Mouse (Mus musculus) megakaryocyte, adult 5-6 weeks (primary cell): Measurements from ENCODE around the gene Vmn2r72. TPM values are rescaled to one million over a fixed set of nuclear protein-coding genes. Genes with fewer than 3 reads are reported as not detected.

Source experiments
- ATAC-seq: 2 replicates; pipeline ENCODE4 v1.8.0; 2016; ENCODE audit warnings: mild to moderate bottlenecking, inconsistent platforms; ENCODE audit not compliant: poor library complexity, severe bottlenecking
- total RNA-seq, 2 experiments: library from RNA; stranded (forward) in 1 of 2; stranded (reverse) in 1 of 2; fragments of 153-499, 151-499 nt in 1 of 2; fragments of 221-1000, 200-1000 nt in 1 of 2; gene quantifications; 2 replicates each; pipeline versions ENCODE4 v1.2.3 to v1.2.4; 2015 to 2017

Vmn2r72 gene
- total RNA-seq (2015) (not detected in 2 replicates), total RNA-seq (2017) (not detected in 2 replicates)

- no peak for ATAC-seq
Observed at GRCm38 (mm10) chr7:85754997-85755396, at the start of gene Vmn2r72. Gene Vmn2r72 (minus strand): TSS chr7:85755097.

Other genes with a start within 250 kb of the Vmn2r72 start
- not detected in 2 replicates for gene Vmn2r71, start 192.0 kb downstream of the Vmn2r72 start, total RNA-seq (2015)
- not detected in 2 replicates for gene Vmn2r71, start 192.0 kb downstream of the Vmn2r72 start, total RNA-seq (2017)
- not detected in 2 replicates for gene Vmn2r70, start 185.9 kb downstream of the Vmn2r72 start, total RNA-seq (2015)
- under 0.01 TPM in 1 of 2 replicates, not detected in the other for gene Vmn2r70, start 185.9 kb downstream of the Vmn2r72 start, total RNA-seq (2017)
- not detected in 2 replicates for gene Vmn2r73, start 121.2 kb upstream of the Vmn2r72 start, total RNA-seq (2015)
- not detected in 2 replicates for gene Vmn2r73, start 121.2 kb upstream of the Vmn2r72 start, total RNA-seq (2017)
- gene Vmn2r74, start 206.5 kb upstream of the Vmn2r72 start, total RNA-seq (2015) = not detected in 2 replicates
- not detected in 2 replicates for gene Vmn2r74, start 206.5 kb upstream of the Vmn2r72 start, total RNA-seq (2017)